Mouse (Mus musculus) lung, postnatal 0 days (tissue): ENCODE measurements around the gene Nr1h2.

Experiments
- CTCF ChIP-seq: IDR thresholded peaks from 2 replicates; pipeline ENCODE4 v1.5.1; 2016; ENCODE audit warnings: antibody characterized with exemption, mild to moderate bottlenecking
- EP300 ChIP-seq: IDR thresholded peaks from 2 replicates; pipeline ENCODE4 v1.6.1; 2016; ENCODE audit warnings: antibody characterized with exemption, mild to moderate bottlenecking, control low read depth

- no peak for TF ChIP-seq CTCF
- TF ChIP-seq EP300, result no peak
Measured at GRCm38 (mm10) chr7:44546274-44546673, 7.5 kb downstream of the Nr1h2 start.
